Mouse (Mus musculus) MEL (cell line): Measurements from ENCODE around the gene Zkscan7. TPM values are rescaled to one million over a fixed set of nuclear protein-coding genes. Genes with fewer than 3 reads are reported as not detected.

Source experiments
- DNase-seq: peaks from one replicate; pipeline ENCODE4 v3.0.0; 2011; ENCODE audit warnings: low read depth, low spot score
- H3K27ac ChIP-seq: 2 replicates; pipeline ENCODE4 v1.5.1; 2012; ENCODE audit warnings: low read depth, mild to moderate bottlenecking, control low read depth, low read length, moderate library complexity; ENCODE audit not compliant: control insufficient read depth
- H3K27me3 ChIP-seq, 2 experiments: fragments of 150-350 bp in 1 of 2; sonication (generic) in 1 of 2; 2 replicates each; pipeline ENCODE4 v1.6.1; 2012; ENCODE audit warnings: low read length in 2 of 2, mild to moderate bottlenecking in 2 of 2, improper control_type of control experiment in 1 of 2, moderate library complexity in 1 of 2; ENCODE audit not compliant: insufficient read depth in 2 of 2, control insufficient read depth in 1 of 2
- H3K36me3 ChIP-seq, 2 experiments: 2 replicates each; pipeline ENCODE4 v1.6.1; 2012 to 2014; ENCODE audit warnings: low read length in 2 of 2, improper control_type of control experiment in 1 of 2, inconsistent platforms in 1 of 2, mild to moderate bottlenecking in 1 of 2; ENCODE audit not compliant: insufficient read depth in 2 of 2, control insufficient read depth in 1 of 2
- H3K4me1 ChIP-seq, 2 experiments: fragments of 150-350 bp in 1 of 2; sonication (generic) in 1 of 2; 2 replicates each; pipeline ENCODE4 v1.6.1; 2012; ENCODE audit warnings: low read length in 2 of 2, improper control_type of control experiment in 1 of 2, mild to moderate bottlenecking in 1 of 2; ENCODE audit not compliant: insufficient read depth in 2 of 2, control insufficient read depth in 1 of 2
- H3K4me3 ChIP-seq, 2 experiments: fragments of 150-350 bp in 1 of 2; sonication (generic) in 1 of 2; 2 replicates each; pipeline ENCODE4 v1.5.1; 2012; ENCODE audit warnings: low read depth in 2 of 2, low read length in 2 of 2, mild to moderate bottlenecking in 2 of 2, moderate library complexity in 2 of 2, control low read depth in 1 of 2, improper control_type of control experiment in 1 of 2; ENCODE audit not compliant: control insufficient read depth in 1 of 2, insufficient read depth in 1 of 2
- H3K79me2 ChIP-seq: 2 replicates; pipeline ENCODE4 v1.6.1; 2012; ENCODE audit warnings: mild to moderate bottlenecking, low read length, moderate library complexity; ENCODE audit not compliant: control insufficient read depth, poor library complexity, insufficient read depth
- H3K9ac ChIP-seq: 2 replicates; pipeline ENCODE4 v1.6.1; 2012; ENCODE audit warnings: low read depth, mild to moderate bottlenecking, control low read depth, low read length, moderate library complexity; ENCODE audit not compliant: control insufficient read depth, poor library complexity, severe bottlenecking
- H3K9me3 ChIP-seq: fragments of 150-350 bp; sonication (generic); replicated peaks from 2 replicates; pipeline ENCODE4 v1.6.1; 2012; ENCODE audit warnings: mild to moderate bottlenecking, low read length, improper control_type of control experiment, moderate library complexity; ENCODE audit not compliant: insufficient read depth
- CHD1 ChIP-seq: IDR thresholded peaks from 2 replicates; pipeline ENCODE4 v1.6.1; 2012; ENCODE audit warnings: low read depth, mild to moderate bottlenecking, inconsistent platforms, low read length, improper control_type of control experiment
- CTCF ChIP-seq, 3 experiments: IDR thresholded peaks in 2 of 3; conservative IDR thresholded peaks in 1 of 3; 2 replicates each; pipeline ENCODE4 v1.5.1; 2011 to 2012; ENCODE audit warnings: low read length in 3 of 3, low read depth in 2 of 3, mild to moderate bottlenecking in 2 of 3, improper control_type of control experiment in 1 of 3, inconsistent platforms in 1 of 3, mixed read lengths in 1 of 3, moderate library complexity in 1 of 3; ENCODE audit not compliant: control insufficient read depth in 1 of 3, insufficient read depth in 1 of 3, poor library complexity in 1 of 3, severe bottlenecking in 1 of 3
- E2F4 ChIP-seq: IDR thresholded peaks from 2 replicates; pipeline ENCODE4 v1.6.1; 2011; ENCODE audit warnings: low read depth, low read length, improper control_type of control experiment, borderline replicate concordance
- ELF1 ChIP-seq: IDR thresholded peaks from 2 replicates; pipeline ENCODE4 v1.6.1; 2014; ENCODE audit warnings: low read depth, mild to moderate bottlenecking, inconsistent platforms, low read length, improper control_type of control experiment, moderate library complexity
- EP300 ChIP-seq, 2 experiments: IDR thresholded peaks; 2 replicates each; pipeline ENCODE4 v1.6.1; 2011; ENCODE audit warnings: improper control_type of control experiment in 2 of 2, low read length in 2 of 2, low read depth in 1 of 2, mild to moderate bottlenecking in 1 of 2
- ETS1 ChIP-seq: IDR thresholded peaks from 2 replicates; pipeline ENCODE4 v1.6.1; 2012; ENCODE audit warnings: low read depth, mild to moderate bottlenecking, inconsistent platforms, low read length, improper control_type of control experiment, moderate library complexity
- GATA1 ChIP-seq: IDR thresholded peaks from 2 replicates; pipeline ENCODE4 v1.6.1; 2011; ENCODE audit warnings: low read depth, low read length, improper control_type of control experiment
- HCFC1 ChIP-seq: IDR thresholded peaks from 2 replicates; pipeline ENCODE4 v1.6.1; 2012; ENCODE audit warnings: low read depth, mild to moderate bottlenecking, inconsistent platforms, low read length, improper control_type of control experiment, moderate library complexity
- JUND ChIP-seq: IDR thresholded peaks from 2 replicates; pipeline ENCODE4 v1.6.1; 2011; ENCODE audit warnings: low read depth, mild to moderate bottlenecking, improper control_type of control experiment, low read length
- KAT2A ChIP-seq: conservative IDR thresholded peaks from 2 replicates; pipeline ENCODE4 v1.6.1; 2012; ENCODE audit warnings: low read depth, low read length, improper control_type of control experiment, inconsistent platforms
- MEF2A ChIP-seq: IDR thresholded peaks from 2 replicates; pipeline ENCODE4 v1.6.1; 2014; ENCODE audit warnings: low read depth, mild to moderate bottlenecking, inconsistent platforms, low read length, improper control_type of control experiment; ENCODE audit not compliant: poor library complexity, insufficient replicate concordance, severe bottlenecking; ENCODE audit errors: extremely low read depth
- MXI1 ChIP-seq: IDR thresholded peaks from 2 replicates; pipeline ENCODE4 v1.6.1; 2011; ENCODE audit warnings: mild to moderate bottlenecking, low read depth, low read length, improper control_type of control experiment
- MYB ChIP-seq: IDR thresholded peaks from 2 replicates; pipeline ENCODE4 v1.6.1; 2011; ENCODE audit warnings: mild to moderate bottlenecking, low read depth, low read length, improper control_type of control experiment
- NRF1 ChIP-seq: IDR thresholded peaks from 2 replicates; pipeline ENCODE4 v1.6.1; 2014; ENCODE audit warnings: low read depth, mild to moderate bottlenecking, inconsistent platforms, low read length, improper control_type of control experiment, moderate library complexity; ENCODE audit not compliant: poor library complexity, insufficient read depth, severe bottlenecking
- POLR2AphosphoS2 ChIP-seq: IDR thresholded peaks from 2 replicates; pipeline ENCODE4 v1.6.1; 2011; ENCODE audit warnings: low read length, improper control_type of control experiment
- RAD21 ChIP-seq: IDR thresholded peaks from 2 replicates; pipeline ENCODE4 v1.6.1; 2011; ENCODE audit warnings: mild to moderate bottlenecking, low read depth, low read length, improper control_type of control experiment
- RCOR1 ChIP-seq: IDR thresholded peaks from 2 replicates; pipeline ENCODE4 v1.6.1; 2012; ENCODE audit warnings: low read depth, mild to moderate bottlenecking, inconsistent platforms, low read length, improper control_type of control experiment
- SIN3A ChIP-seq: IDR thresholded peaks from 2 replicates; pipeline ENCODE4 v1.6.1; 2012; ENCODE audit warnings: low read length, improper control_type of control experiment, inconsistent platforms
- SMC3 ChIP-seq: IDR thresholded peaks from 2 replicates; pipeline ENCODE4 v1.6.1; 2011; ENCODE audit warnings: low read depth, low read length, improper control_type of control experiment
- TCF12 ChIP-seq: IDR thresholded peaks from 2 replicates; pipeline ENCODE4 v1.6.1; 2014; ENCODE audit warnings: low read depth, mild to moderate bottlenecking, inconsistent platforms, low read length, improper control_type of control experiment, moderate library complexity
- USF1 ChIP-seq: IDR thresholded peaks from 2 replicates; pipeline ENCODE4 v1.6.1; 2014; ENCODE audit warnings: low read depth, mild to moderate bottlenecking, inconsistent platforms, low read length, improper control_type of control experiment, moderate library complexity
- USF2 ChIP-seq, 2 experiments: IDR thresholded peaks; 2 replicates each; pipeline ENCODE4 v1.6.1; 2011 to 2012; ENCODE audit warnings: improper control_type of control experiment in 2 of 2, low read length in 2 of 2, borderline replicate concordance in 1 of 2, inconsistent platforms in 1 of 2, low read depth in 1 of 2, mild to moderate bottlenecking in 1 of 2; ENCODE audit not compliant: insufficient read depth in 1 of 2
- ZC3H11A ChIP-seq: IDR thresholded peaks from 2 replicates; pipeline ENCODE4 v1.6.1; 2012; ENCODE audit warnings: low read depth, mild to moderate bottlenecking, inconsistent platforms, low read length, improper control_type of control experiment
- ZKSCAN1 ChIP-seq: IDR thresholded peaks from 2 replicates; pipeline ENCODE4 v1.6.1; 2012; ENCODE audit warnings: low read depth, mild to moderate bottlenecking, inconsistent platforms, low read length, improper control_type of control experiment, moderate library complexity
- ZMIZ1 ChIP-seq: IDR thresholded peaks from 2 replicates; pipeline ENCODE4 v1.6.1; 2012; ENCODE audit warnings: low read depth, mild to moderate bottlenecking, inconsistent platforms, low read length, improper control_type of control experiment, moderate library complexity
- ZNF384 ChIP-seq: IDR thresholded peaks from 2 replicates; pipeline ENCODE4 v1.6.1; 2012; ENCODE audit warnings: low read depth, mild to moderate bottlenecking, inconsistent platforms, low read length, improper control_type of control experiment
- polyA plus RNA-seq, 2 experiments: library from polyadenylated mRNA; stranded (reverse) in 1 of 2; unstranded in 1 of 2; fragments of >175 nt in 1 of 2; fragments of >200 nt in 1 of 2; gene quantifications; 2 replicates each; pipeline versions ENCODE4 v1.2.1 to v1.2.4; 2012; ENCODE audit warnings: low replicate concordance in 2 of 2, low read depth in 1 of 2; ENCODE audit not compliant: insufficient read length in 2 of 2, insufficient read depth in 1 of 2, missing spikeins in 1 of 2
- total RNA-seq: library from RNA; depleted of rRNA; stranded (reverse); fragments of 300-350 nt; gene quantifications from 2 replicates; pipeline ENCODE4 v1.2.3, GENCODE M21; 2012

The Zkscan7 gene
- total and polyA plus RNA-seq, 3 experiments: 0.85 to 1.3 TPM; not detected in 1

- TF ChIP-seq KAT2A (no peak), NRF1 (no peak), RCOR1 (no peak), SMC3 (no peak), ZKSCAN1 (no peak), EP300 (IDR thresholded peaks at IDR 0.05; ENCODE audit: low read depth in 1 of 2, low read length in 2 of 2) (peak in 1 of 2 experiments; percentile 20; a peak in 2 of 4 replicates), TCF12 (peak; percentile 28; the same call in 1 of the 2 replicates), GATA1 (peak; percentile 50; the same call in 1 of the 2 replicates), MEF2A (no peak), ETS1 (peak; percentile 37; the same call in 1 of the 2 replicates), MXI1 (no peak), JUND (no peak), RAD21 (no peak), E2F4 (no peak), CTCF (IDR thresholded peaks at IDR 0.05 in 2 of 3, conservative IDR thresholded peaks at IDR 0.05 in 1 of 3; ENCODE audit: control insufficient read depth in 1 of 3, insufficient read depth in 1 of 3, low read depth in 2 of 3, low read length in 3 of 3, poor library complexity in 1 of 3, severe bottlenecking in 1 of 3) (no peak), USF1 (no peak), HCFC1 (no peak), ZC3H11A (no peak), USF2 (IDR thresholded peaks at IDR 0.05; ENCODE audit: borderline replicate concordance in 1 of 2, insufficient read depth in 1 of 2, low read depth in 1 of 2, low read length in 2 of 2) (no peak)
- no peak for DNase-seq
- Histone ChIP-seq H3K9me3 (no peaks in the 10 kb centered on the region), H3K27me3 (no peaks in the 10 kb centered on the region), H3K79me2 (peaks cover 37% of the 10 kb centered on the region), H3K4me3 (no peak overlapping the region), H3K27ac (no peak overlapping the region), H3K36me3 (peaks cover 18 to 28% of the 10 kb centered on the region in 2 experiments), H3K9ac (no peak overlapping the region; the same call in 1 of the 2 replicates), H3K4me1 (peaks cover 9 to 11% of the 10 kb centered on the region in 2 experiments)
These were observed 21.8 kb upstream of the Zkscan7 start for GRCm38 (mm10) chr9:122863731-122864130.

GRCm38 (mm10) chr9:122864848-122865247 is 20.6 kb upstream of the Zkscan7 start:
- Histone ChIP-seq H3K9ac (peak overlapping the region; percentile 97), H3K27me3 (no peaks in the 10 kb centered on the region; a peak in 1 of 4 replicates), H3K27ac (no peak overlapping the region), H3K79me2 (peaks cover 37% of the 10 kb centered on the region), H3K36me3 (peaks cover 18 to 23% of the 10 kb centered on the region in 2 experiments), H3K9me3 (no peaks in the 10 kb centered on the region), H3K4me3 (peak overlapping the region; percentile 97 to 99), H3K4me1 (peaks cover 9 to 11% of the 10 kb centered on the region in 2 experiments)
- TF ChIP-seq POLR2AphosphoS2 (no peak), ELF1 (no peak), ZNF384 (no peak), CHD1 (no peak), MYB (no peak), ZC3H11A (no peak), SIN3A (no peak), GATA1 (no peak), ZMIZ1 (no peak), MXI1 (no peak)
- peak; percentile 41 for DNase-seq
